Mouse (Mus musculus): Measurements from ENCODE around the gene Nfix.
A peak's percentile ranks its signal among the peaks of the same experiment; 100 is the strongest.

Nfix gene

GRCm38 (mm10) chr8:84799999-84800831 is at the start of gene Nfix:
TSS of gene Nfix (minus strand) at chr8:84800344.
- DNase-seq (ENCODE audit: low read depth, low spot score) = peak; percentile 58

GRCm38 (mm10) chr8:84847684-84848435 is 47.7 kb upstream of the Nfix start:
- DNase-seq (ENCODE audit: low read depth, low spot score) = peak; percentile 42

GRCm38 (mm10) chr8:84846722-84847572 is 46.8 kb upstream of the Nfix start, which contains the start of gene Calr:
TSS of gene Calr (minus strand) at chr8:84846934.
- peak; percentile 100 for DNase-seq (ENCODE audit: low read depth, low spot score)

GRCm38 (mm10) chr8:84846094-84846721 is 46.1 kb upstream of the Nfix start:
- DNase-seq (ENCODE audit: low read depth, low spot score) = peak; percentile 51

- DNase-seq (ENCODE audit: low read depth, low spot score) = peak; percentile 73
Observed at GRCm38 (mm10) chr8:84845355-84846093, 45.4 kb upstream of the Nfix start.

- DNase-seq (ENCODE audit: low read depth, low spot score) = no peak
Observed at GRCm38 (mm10) chr8:84844397-84845070, 44.4 kb upstream of the Nfix start.

- DNase-seq (ENCODE audit: low read depth, low spot score) = no peak
Observed at GRCm38 (mm10) chr8:84841514-84841913, 41.4 kb upstream of the Nfix start.

- DNase-seq (ENCODE audit: low read depth, low spot score) = peak; percentile 99
Observed at GRCm38 (mm10) chr8:84840248-84840999, 40.3 kb upstream of the Nfix start, which contains the start of gene Rad23a. TSS of gene Rad23a (minus strand) at chr8:84840665.

GRCm38 (mm10) chr8:84839875-84840247 is 39.7 kb upstream of the Nfix start:
- no peak for DNase-seq (ENCODE audit: low read depth, low spot score)

GRCm38 (mm10) chr8:84839411-84839810 is 39.3 kb upstream of the Nfix start:
- no peak for DNase-seq (ENCODE audit: low read depth, low spot score)

- DNase-seq (ENCODE audit: low read depth, low spot score) = no peak
Observed at GRCm38 (mm10) chr8:84838513-84838912, 38.4 kb upstream of the Nfix start.

GRCm38 (mm10) chr8:84837912-84838470 is 37.8 kb upstream of the Nfix start:
- DNase-seq (ENCODE audit: low read depth, low spot score) = no peak

- peak; percentile 79 for DNase-seq (ENCODE audit: low read depth, low spot score)
Observed at GRCm38 (mm10) chr8:84837149-84837911, 37.2 kb upstream of the Nfix start.

GRCm38 (mm10) chr8:84834866-84835855 is 35.0 kb upstream of the Nfix start:
- peak; percentile 42 for DNase-seq (ENCODE audit: low read depth, low spot score)

GRCm38 (mm10) chr8:84834002-84834865 is 34.1 kb upstream of the Nfix start:
- no peak for DNase-seq (ENCODE audit: low read depth, low spot score)

All from 3T3-L1 (cell line).